Mouse (Mus musculus) lung, postnatal 0 days (tissue): ENCODE results near the gene Kcnq2. TPM values are rescaled to one million over a fixed set of nuclear protein-coding genes. Genes with fewer than 3 reads are reported as not detected.

ENCODE experiments used
- ATAC-seq: fragments of 200-750 bp; cut with Nextera tagmentation; 2 replicates; pipeline ENCODE4 v1.8.0; 2017; ENCODE audit warnings: moderate library complexity
- DNase-seq: peaks from one replicate; pipeline ENCODE4 v3.0.0-alpha.2; 2016; ENCODE audit warnings: low spot score
- H3K27ac ChIP-seq: fragments of 300-500 bp; sonication (generic); 2 replicates; pipeline ENCODE4 v1.5.1; 2014; ENCODE audit warnings: antibody characterized with exemption, mild to moderate bottlenecking, low read length, mixed read lengths
- H3K27me3 ChIP-seq: fragments of 300-500 bp; sonication (generic); replicated peaks from 2 replicates; pipeline ENCODE4 v1.6.1; 2014; ENCODE audit warnings: low read length, mixed read lengths; ENCODE audit not compliant: insufficient read depth
- H3K36me3 ChIP-seq: fragments of 300-500 bp; sonication (generic); 2 replicates; pipeline ENCODE4 v1.6.1; 2014; ENCODE audit warnings: low read length, mixed read lengths; ENCODE audit not compliant: insufficient read depth
- H3K4me1 ChIP-seq: fragments of 300-500 bp; sonication (generic); 2 replicates; pipeline ENCODE4 v1.6.1; 2014; ENCODE audit warnings: antibody characterized with exemption, low read depth, low read length, mixed read lengths; ENCODE audit not compliant: insufficient read depth
- H3K4me2 ChIP-seq: fragments of 300-500 bp; sonication (generic); replicated peaks from 2 replicates; pipeline ENCODE4 v1.6.1; 2014; ENCODE audit warnings: low read depth, mild to moderate bottlenecking, low read length, moderate library complexity, mixed read lengths
- H3K4me3 ChIP-seq: fragments of 300-500 bp; sonication (generic); 2 replicates; pipeline ENCODE4 v1.5.1; 2014; ENCODE audit warnings: low read depth, low read length
- H3K9ac ChIP-seq: fragments of 300-500 bp; sonication (generic); replicated peaks from 2 replicates; pipeline ENCODE4 v1.6.1; 2014; ENCODE audit warnings: low read depth, mild to moderate bottlenecking
- H3K9me3 ChIP-seq: fragments of 300-500 bp; sonication (generic); 2 replicates; pipeline ENCODE4 v1.6.1; 2016; ENCODE audit warnings: low read length, mixed read lengths
- CTCF ChIP-seq: IDR thresholded peaks from 2 replicates; pipeline ENCODE4 v1.5.1; 2016; ENCODE audit warnings: antibody characterized with exemption, mild to moderate bottlenecking
- EP300 ChIP-seq: IDR thresholded peaks from 2 replicates; pipeline ENCODE4 v1.6.1; 2016; ENCODE audit warnings: antibody characterized with exemption, mild to moderate bottlenecking, control low read depth
- WGBS: fragments of 180-500 bp; shearing (Covaris S2); extraction: QIAGEN DNeasy Blood & Tissue Kit; methylation state at CpG from one replicate; pipeline ENCODE4 v1.1.7; 2014; 5-methylcytosine and 5-hydroxymethylcytosine counted together
- polyA plus RNA-seq: library from polyadenylated mRNA; unstranded; fragments of >200 nt; fragmentation: Nextera tagmentation; extraction: Ambion mirVana; gene quantifications from 2 replicates; pipeline ENCODE4 v1.2.1, GENCODE M21; 2015

Gene Kcnq2
- polyA plus RNA-seq, 1 experiment from 2014 or later, result not detected

DNA sequence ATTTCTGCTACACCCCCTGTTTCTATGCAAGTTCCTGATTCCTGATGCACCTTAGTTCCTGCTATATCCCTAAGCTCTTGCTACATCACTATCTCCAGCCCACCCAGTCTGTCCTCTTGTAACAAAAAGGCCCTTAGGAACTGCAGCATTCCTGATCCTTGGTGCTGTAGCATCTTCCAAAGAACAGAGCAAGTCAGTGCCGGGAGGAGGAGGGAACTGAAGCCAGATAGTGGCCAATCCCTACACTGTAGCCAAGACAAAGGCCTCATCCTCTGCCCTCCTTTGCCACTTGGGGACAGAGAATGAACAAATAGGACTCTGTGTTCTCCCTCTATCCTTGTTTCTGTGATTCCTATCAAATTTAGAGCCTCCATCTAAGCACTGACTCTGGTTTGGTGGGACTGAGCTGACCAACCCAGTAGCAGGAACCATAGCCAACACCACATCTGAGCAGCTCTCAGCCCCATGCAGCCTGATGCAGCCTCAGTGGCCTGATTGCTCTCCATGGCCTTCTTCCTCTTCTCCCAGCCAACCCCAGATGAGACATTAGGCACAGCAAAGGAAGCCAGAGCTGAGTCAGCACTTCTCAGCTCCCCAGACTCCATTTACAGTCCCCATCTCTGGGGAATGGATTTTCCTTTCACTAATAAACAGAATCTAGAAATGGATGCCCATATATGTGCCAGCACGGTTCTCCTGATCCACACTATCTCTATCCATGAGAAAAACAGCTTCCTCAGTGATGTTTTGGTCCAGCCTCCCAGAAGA is 8.6 kb upstream of the Kcnq2 start:
- no peaks in the 10 kb centered on the region for H3K27me3 ChIP-seq
- no peak overlapping the region for H3K9ac ChIP-seq
- no peak overlapping the region for H3K4me2 ChIP-seq
- H3K4me1 ChIP-seq, result 0 out of 2 replicates have a peak, but pooled peaks cover 3% of the 10 kb centered on the region
- no peak overlapping the region for H3K4me3 ChIP-seq
- TF ChIP-seq CTCF (no peak), EP300 (no peak)
- DNase-seq (no peak), ATAC-seq (no peak)
- no peaks in the 10 kb centered on the region for H3K36me3 ChIP-seq
- WGBS, result 69% methylated on average over 2 of the region's 2 CpGs
- no peak overlapping the region for H3K27ac ChIP-seq
- no peaks in the 10 kb centered on the region for H3K9me3 ChIP-seq

DNA sequence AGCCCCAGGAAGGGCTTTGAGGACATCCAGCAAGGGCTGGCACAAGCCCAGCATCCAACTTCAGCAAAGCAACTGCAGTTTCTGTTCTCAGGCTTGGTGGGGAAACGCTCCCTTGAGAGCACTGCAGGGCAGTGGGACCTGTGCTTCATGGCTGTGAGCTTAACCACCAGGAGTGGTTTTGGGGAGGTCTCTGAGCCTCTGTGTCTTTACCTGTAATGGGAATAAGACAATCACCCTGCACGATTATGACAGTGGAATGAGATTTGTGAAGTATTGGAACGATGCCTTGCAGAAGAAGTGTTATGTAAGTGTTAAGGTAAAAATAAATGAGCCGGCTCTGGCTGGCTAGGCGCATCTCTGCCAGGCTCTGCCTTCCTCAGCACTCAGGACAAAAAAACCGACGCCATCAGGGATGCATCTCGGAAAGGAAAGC is 7.6 kb upstream of the Kcnq2 start:
- no peaks in the 10 kb centered on the region for H3K27me3 ChIP-seq
- ATAC-seq, result no peak
- H3K36me3 ChIP-seq, result no peaks in the 10 kb centered on the region
- no peaks in the 10 kb centered on the region for H3K9me3 ChIP-seq
- no peak overlapping the region for H3K4me3 ChIP-seq
- no peak overlapping the region for H3K27ac ChIP-seq
- no peak for TF ChIP-seq EP300
- TF ChIP-seq CTCF, result no peak
- 56% methylated on average over 8 of the region's 8 CpGs for WGBS
- H3K9ac ChIP-seq, result no peak overlapping the region
- DNase-seq, result no peak
- no peak overlapping the region for H3K4me2 ChIP-seq
- H3K4me1 ChIP-seq, result no peaks in the 10 kb centered on the region

DNA sequence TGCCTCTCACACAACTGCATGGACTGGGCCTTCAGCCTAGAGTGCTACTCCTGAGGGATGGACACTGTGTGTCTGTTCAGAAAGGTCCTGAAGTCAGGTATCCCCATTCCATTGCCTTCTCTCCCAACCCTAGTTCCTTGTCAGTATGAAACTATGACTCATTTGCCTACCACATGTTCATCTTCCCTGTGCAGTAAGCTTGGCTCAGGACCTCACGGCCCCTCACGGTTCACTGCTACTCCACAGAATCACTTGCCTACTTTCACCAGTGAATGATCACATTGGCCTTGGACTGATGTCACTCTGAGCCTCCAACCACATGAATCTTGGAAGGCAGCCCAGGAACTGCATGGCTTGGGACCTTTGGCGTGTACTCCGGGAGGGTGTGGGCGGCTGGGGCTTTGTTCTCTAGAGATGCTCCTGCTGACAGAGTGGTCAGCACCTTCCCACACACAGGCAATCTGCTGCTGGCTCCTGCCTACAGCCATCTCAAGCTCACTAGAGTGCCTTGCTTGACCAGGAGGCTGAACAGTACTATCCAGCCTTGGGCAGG is 4.6 kb upstream of the Kcnq2 start:
- ATAC-seq, result no peak
- no peaks in the 10 kb centered on the region for H3K36me3 ChIP-seq
- H3K27me3 ChIP-seq, result peaks cover 14% of the 10 kb centered on the region
- WGBS, result 81% methylated on average over 5 of the region's 5 CpGs
- H3K9ac ChIP-seq, result no peak overlapping the region
- no peak overlapping the region for H3K27ac ChIP-seq
- H3K4me3 ChIP-seq, result no peak overlapping the region
- DNase-seq, result no peak
- TF ChIP-seq EP300, result no peak
- TF ChIP-seq CTCF, result no peak
- H3K4me2 ChIP-seq, result no peak overlapping the region
- H3K4me1 ChIP-seq, result 0 out of 2 replicates have a peak, but pooled peaks cover 2% of the 10 kb centered on the region
- no peaks in the 10 kb centered on the region for H3K9me3 ChIP-seq

DNA sequence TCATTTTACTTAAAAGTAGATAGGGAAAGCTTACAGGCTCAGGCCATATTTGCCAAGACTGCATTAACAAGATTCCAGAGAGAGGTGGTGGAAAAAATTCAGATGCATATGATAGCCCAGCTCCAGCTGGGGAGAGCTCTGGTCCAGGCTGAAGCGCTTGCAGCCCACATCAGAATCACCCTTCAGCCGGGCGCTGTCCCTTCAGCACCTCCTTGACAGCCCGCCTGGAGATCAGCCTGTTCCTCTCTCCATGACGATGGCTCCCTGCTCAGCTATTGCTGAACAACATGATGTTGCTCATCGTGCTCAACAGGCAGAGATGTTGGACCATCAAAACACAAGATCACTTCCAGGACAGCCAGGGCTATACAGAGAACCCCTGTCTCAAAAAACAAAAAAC is 1.8 kb upstream of the Kcnq2 start:
- H3K9me3 ChIP-seq, result no peaks in the 10 kb centered on the region
- TF ChIP-seq CTCF (no peak), EP300 (no peak)
- no peaks in the 10 kb centered on the region for H3K36me3 ChIP-seq
- 0 out of 2 replicates have a peak, but pooled peaks cover 4% of the 10 kb centered on the region for H3K4me1 ChIP-seq
- no peak overlapping the region for H3K27ac ChIP-seq
- DNase-seq, result peak; percentile 64
- no peak overlapping the region for H3K4me2 ChIP-seq
- no peak overlapping the region for H3K9ac ChIP-seq
- peaks cover 30% of the 10 kb centered on the region for H3K27me3 ChIP-seq
- ATAC-seq, result no peak
- no peak overlapping the region for H3K4me3 ChIP-seq
- 0% methylated on average over 6 of the region's 6 CpGs for WGBS

DNA sequence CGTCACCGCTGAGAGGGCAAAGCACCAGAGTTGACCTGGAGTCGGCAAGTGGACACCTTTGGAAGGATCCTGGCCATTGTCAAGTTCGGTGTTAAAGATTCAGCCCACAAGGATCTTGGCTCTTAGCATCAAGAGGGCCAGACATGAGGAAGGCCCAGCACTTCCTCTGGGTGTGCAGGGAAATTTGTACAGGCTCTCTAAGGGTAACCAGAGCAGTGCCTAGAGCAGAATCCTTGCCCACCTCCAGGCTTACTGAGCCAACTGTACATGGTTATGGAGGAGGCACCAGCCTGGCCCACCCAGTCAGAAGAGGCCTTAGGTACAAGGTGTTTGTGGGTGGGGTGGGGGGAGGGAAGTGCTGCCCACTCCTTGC is 332 bp upstream of the Kcnq2 start:
- no peaks in the 10 kb centered on the region for H3K36me3 ChIP-seq
- TF ChIP-seq EP300 (no peak), CTCF (no peak)
- ATAC-seq (no peak), DNase-seq (no peak)
- H3K27ac ChIP-seq, result no peak overlapping the region
- no peaks in the 10 kb centered on the region for H3K9me3 ChIP-seq
- 0 out of 2 replicates have a peak, but pooled peaks cover 4% of the 10 kb centered on the region for H3K4me1 ChIP-seq
- H3K9ac ChIP-seq, result no peak overlapping the region
- 6% methylated on average over 4 of the region's 4 CpGs for WGBS
- H3K27me3 ChIP-seq, result peaks cover 30% of the 10 kb centered on the region
- H3K4me2 ChIP-seq, result no peak overlapping the region
- H3K4me3 ChIP-seq, result no peak overlapping the region

DNA sequence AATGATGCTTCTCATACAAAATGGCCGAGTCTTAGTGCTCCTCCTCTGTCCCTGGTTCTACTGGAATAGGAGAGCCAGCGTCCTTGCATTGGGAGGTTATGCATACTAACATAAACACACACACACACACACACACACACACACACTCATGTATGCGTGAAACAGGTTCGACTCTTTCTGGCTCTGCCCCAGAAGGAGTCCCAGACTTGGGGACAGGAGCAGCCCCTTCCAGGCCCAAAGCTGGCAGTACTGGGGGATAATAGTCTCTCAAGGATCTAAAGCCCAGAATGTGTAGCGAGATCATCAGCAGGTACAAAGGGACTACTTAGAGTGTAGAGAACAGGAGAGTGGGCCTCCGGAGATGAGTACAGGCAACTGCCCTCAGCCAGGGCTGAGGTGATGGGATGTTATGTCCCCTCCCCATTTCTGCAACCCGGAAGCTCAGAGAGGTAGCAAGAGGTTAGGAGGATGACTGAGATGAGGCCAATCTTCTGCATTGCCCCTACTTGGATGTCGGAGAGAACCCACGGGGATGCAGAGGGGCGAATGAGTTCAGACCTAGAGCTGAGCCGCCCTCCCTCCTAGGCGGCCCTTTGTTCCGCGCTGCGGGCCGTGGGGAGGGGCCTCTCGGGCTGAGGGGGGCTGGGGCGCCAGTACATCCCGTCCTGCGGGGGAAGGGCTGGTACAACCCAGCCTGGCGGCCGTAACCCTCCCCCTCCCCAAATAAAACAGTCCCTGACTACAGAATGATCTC is 1.1 kb downstream of the Kcnq2 start:
- no peak overlapping the region for H3K9ac ChIP-seq
- no peaks in the 10 kb centered on the region for H3K36me3 ChIP-seq
- no peak overlapping the region for H3K4me3 ChIP-seq
- ATAC-seq (no peak), DNase-seq (no peak)
- H3K4me2 ChIP-seq, result no peak overlapping the region
- 14% methylated on average over 13 of the region's 22 CpGs for WGBS
- no peaks in the 10 kb centered on the region for H3K9me3 ChIP-seq
- H3K4me1 ChIP-seq, result 0 out of 2 replicates have a peak, but pooled peaks cover 4% of the 10 kb centered on the region
- no peak overlapping the region for H3K27ac ChIP-seq
- H3K27me3 ChIP-seq, result peaks cover 30% of the 10 kb centered on the region
- no peak for TF ChIP-seq EP300
- TF ChIP-seq CTCF, result no peak
